Mouse (Mus musculus) limb, embryonic 11.5 days (tissue): ENCODE results near the gene Ccsap. TPM values are rescaled to one million over a fixed set of nuclear protein-coding genes. Genes with fewer than 3 reads are reported as not detected.

Source experiments
- ATAC-seq: fragments of 200-750 bp; cut with Nextera tagmentation; 2 replicates; pipeline ENCODE4 v1.8.0; 2017; ENCODE audit warnings: low read depth; ENCODE audit not compliant: insufficient number of reproducible peaks, low FRiP score, low TSS enrichment
- DNase-seq: peaks from one replicate; pipeline ENCODE4 v3.0.0-alpha.2; 2015; ENCODE audit warnings: low spot score
- H3K27ac ChIP-seq: fragments of 300-500 bp; sonication (generic); replicated peaks from 2 replicates; pipeline ENCODE4 v1.5.1; 2014; ENCODE audit warnings: low read depth, mild to moderate bottlenecking, low read length
- H3K27me3 ChIP-seq: fragments of 300-500 bp; sonication (generic); 2 replicates; pipeline ENCODE4 v1.6.1; 2014; ENCODE audit warnings: mild to moderate bottlenecking, low read length, mixed read lengths; ENCODE audit not compliant: control insufficient read depth, insufficient read depth
- H3K36me3 ChIP-seq: fragments of 300-500 bp; sonication (generic); 2 replicates; pipeline ENCODE4 v1.6.1; 2014; ENCODE audit warnings: mild to moderate bottlenecking, low read length, moderate library complexity, mixed read lengths; ENCODE audit not compliant: control insufficient read depth, insufficient read depth
- H3K4me1 ChIP-seq: fragments of 300-500 bp; sonication (generic); 2 replicates; pipeline ENCODE4 v1.6.1; 2014; ENCODE audit warnings: low read length, mixed read lengths; ENCODE audit not compliant: control insufficient read depth, insufficient read depth
- H3K4me2 ChIP-seq: fragments of 300-500 bp; sonication (generic); 2 replicates; pipeline ENCODE4 v1.6.1; 2014; ENCODE audit warnings: low read depth, mild to moderate bottlenecking, moderate library complexity; ENCODE audit not compliant: severe bottlenecking
- H3K4me3 ChIP-seq: fragments of 300-500 bp; sonication (generic); 2 replicates; pipeline ENCODE4 v1.5.1; 2014; ENCODE audit warnings: low read depth, low read length
- H3K9ac ChIP-seq: fragments of 300-500 bp; sonication (generic); 2 replicates; pipeline ENCODE4 v1.6.1; 2014; ENCODE audit warnings: mild to moderate bottlenecking, low read length
- H3K9me3 ChIP-seq: fragments of 300-500 bp; sonication (generic); 2 replicates; pipeline ENCODE4 v1.6.1; 2016; ENCODE audit warnings: low read length; ENCODE audit not compliant: control insufficient read depth
- WGBS: fragments of 180-500 bp; shearing (Covaris S2); extraction: QIAGEN DNeasy Blood & Tissue Kit; methylation state at CpG from one replicate; pipeline ENCODE4 v1.1.7; 2014; 5-methylcytosine and 5-hydroxymethylcytosine counted together
- polyA plus RNA-seq: library from polyadenylated mRNA; unstranded; fragments of >200 nt; fragmentation: Nextera tagmentation; extraction: Ambion mirVana; gene quantifications from 2 replicates; pipeline ENCODE4 v1.2.1, GENCODE M21; 2014

Ccsap gene
- polyA plus RNA-seq, 1 experiment from 2014 or later, result 6.3 TPM

DNA sequence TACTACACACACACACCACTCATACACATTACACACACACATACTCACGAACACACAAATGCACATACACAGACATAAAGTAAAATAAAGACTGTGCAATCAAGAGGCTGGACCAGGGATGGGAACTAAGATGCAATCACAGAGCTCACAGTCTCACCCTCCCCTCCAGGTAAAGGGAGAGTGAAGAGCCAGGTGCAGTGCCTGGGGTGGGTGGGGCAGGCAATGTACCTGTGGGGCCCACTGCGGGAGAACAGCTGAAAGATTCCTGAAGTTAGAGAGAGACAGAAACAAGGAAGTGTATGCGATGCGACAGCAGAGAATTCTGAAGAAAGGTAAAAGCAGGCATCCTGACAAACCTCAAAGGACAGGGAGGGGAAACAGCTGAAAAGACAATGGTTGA is 65.2 kb downstream of the Ccsap start:
- 86% methylated on average over 4 of the region's 4 CpGs for WGBS
- Histone ChIP-seq H3K27ac (no peak overlapping the region), H3K4me1 (no peaks in the 10 kb centered on the region), H3K9ac (no peak overlapping the region), H3K27me3 (no peaks in the 10 kb centered on the region), H3K9me3 (no peaks in the 10 kb centered on the region), H3K36me3 (no peaks in the 10 kb centered on the region), H3K4me2 (no peak overlapping the region), H3K4me3 (no peak overlapping the region)
- ATAC-seq, result no peak
- DNase-seq, result no peak

GRCm38 (mm10) chr8:123793900-123794299 is 66.1 kb downstream of the Ccsap start:
- no peak overlapping the region for H3K4me3 ChIP-seq
- H3K27ac ChIP-seq, result no peak overlapping the region
- no peak overlapping the region for H3K4me2 ChIP-seq
- no peak for ATAC-seq
- no peaks in the 10 kb centered on the region for H3K36me3 ChIP-seq
- no peaks in the 10 kb centered on the region for H3K4me1 ChIP-seq
- no peak overlapping the region for H3K9ac ChIP-seq
- 36% methylated on average over 10 of the region's 10 CpGs for WGBS
- H3K27me3 ChIP-seq, result no peaks in the 10 kb centered on the region
- no peak for DNase-seq
- H3K9me3 ChIP-seq, result no peaks in the 10 kb centered on the region

GRCm38 (mm10) chr8:123791845-123792225 is 68.2 kb downstream of the Ccsap start:
- Histone ChIP-seq H3K4me2 (no peak overlapping the region), H3K9ac (no peak overlapping the region), H3K36me3 (no peaks in the 10 kb centered on the region), H3K27me3 (no peaks in the 10 kb centered on the region), H3K27ac (no peak overlapping the region), H3K9me3 (no peaks in the 10 kb centered on the region), H3K4me3 (no peak overlapping the region), H3K4me1 (no peaks in the 10 kb centered on the region)
- ATAC-seq, result no peak
- no peak for DNase-seq
- 80% methylated on average over 7 of the region's 7 CpGs for WGBS

- H3K27me3 ChIP-seq, result no peaks in the 10 kb centered on the region
- H3K27ac ChIP-seq, result no peak overlapping the region
- H3K9ac ChIP-seq, result no peak overlapping the region
- no peak overlapping the region for H3K4me2 ChIP-seq
- H3K9me3 ChIP-seq, result no peaks in the 10 kb centered on the region
- no peak overlapping the region for H3K4me3 ChIP-seq
- no peaks in the 10 kb centered on the region for H3K36me3 ChIP-seq
- no peaks in the 10 kb centered on the region for H3K4me1 ChIP-seq
- DNase-seq (no peak), ATAC-seq (no peak)
- 83% methylated on average over 16 of the region's 16 CpGs for WGBS
These were observed 68.7 kb downstream of the Ccsap start for GRCm38 (mm10) chr8:123791101-123791844.

Other genes starting within 250 kb of the Ccsap start
- gene Rhou, start 206.3 kb downstream of the Ccsap start, polyA plus RNA-seq, result 8.6 and 10.1 TPM in 2 replicates
- 54.6 and 54.8 TPM in 2 replicates for gene Rab4a, start 54.2 kb downstream of the Ccsap start, polyA plus RNA-seq
- gene Acta1, start 34.5 kb upstream of the Ccsap start, polyA plus RNA-seq, result 12.0 and 13.5 TPM in 2 replicates
- 58.3 and 62.7 TPM in 2 replicates for gene Nup133, start 89.1 kb upstream of the Ccsap start, polyA plus RNA-seq
- gene Abcb10, start 122.9 kb upstream of the Ccsap start, polyA plus RNA-seq, result 17.2 TPM in 2 replicates
- gene Taf5l, start 161.2 kb upstream of the Ccsap start, polyA plus RNA-seq, result 46.2 and 49.7 TPM in 2 replicates
- gene Urb2, start 161.3 kb upstream of the Ccsap start, polyA plus RNA-seq, result 8.8 and 9.0 TPM in 2 replicates